Mouse (Mus musculus) brain, adult 2 months (tissue): ENCODE measurements at regions not wholly inside any gene's neighbourhood (a gene's known extent, or its start where the extent isn't known, plus 50 kb on each side); places are given as distances from the start of the nearest gene placed in this dataset.
"Not testable (repeated sequence)": the region's sequence is repeated elsewhere in the genome, so short reads cannot be mapped to it uniquely, and the experiment has no call there.

ENCODE experiments used
- DNase-seq: peaks from one replicate; pipeline ENCODE4 v3.0.0; 2011; ENCODE audit warnings: low read depth, low spot score

GRCm38 (mm10) chr13:72538633-72539032 is 90.0 kb upstream of the Irx2 start:
- DNase-seq: no peak

- no peak for DNase-seq
Observed at GRCm38 (mm10) chr13:72541706-72542105, 86.9 kb upstream of the Irx2 start.

- DNase-seq: peak; percentile 9
Observed at GRCm38 (mm10) chr13:72557951-72558350, 70.7 kb upstream of the Irx2 start.

GRCm38 (mm10) chr13:72571871-72572270 is 56.7 kb upstream of the Irx2 start:
- DNase-seq: no peak

GRCm38 (mm10) chr13:72572846-72573245 is 55.8 kb upstream of the Irx2 start:
- no peak for DNase-seq

- DNase-seq: not testable (repeated sequence)
Observed at GRCm38 (mm10) chr13:72574126-72574525, 54.5 kb upstream of the Irx2 start.

- DNase-seq: peak; percentile 1
Observed at GRCm38 (mm10) chr13:72576485-72576884, 52.1 kb upstream of the Irx2 start.

GRCm38 (mm10) chr13:72578416-72578815 is 50.2 kb upstream of the Irx2 start:
- DNase-seq: no peak
